Mouse (Mus musculus): ENCODE data around the gene Slc12a1.
A peak's percentile ranks its signal among the peaks of the same experiment; 100 is the strongest.

The Slc12a1 gene

DNA sequence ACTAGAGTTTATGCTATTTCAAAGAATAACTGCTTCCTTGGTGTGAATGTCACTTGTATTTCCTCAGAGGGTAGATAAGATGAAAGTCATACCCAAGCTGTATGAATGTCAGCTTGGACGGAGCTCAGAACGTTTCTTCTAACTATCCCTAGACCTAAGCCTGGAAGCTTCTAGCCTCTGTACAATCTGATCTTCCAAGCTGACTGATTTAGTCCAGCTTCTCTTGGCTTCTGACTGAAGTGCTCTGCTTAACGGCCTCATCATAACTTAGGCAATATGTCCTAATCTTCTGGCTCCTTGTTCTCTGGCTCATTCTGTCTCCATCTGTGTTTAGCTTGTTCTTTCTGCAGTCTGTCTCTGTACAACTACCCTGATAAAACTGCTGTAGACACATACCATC, 102.3 kb downstream of the Slc12a1 start:
- DNase-seq (ENCODE audit: low spot score in 2 of 2), result no peak

DNA sequence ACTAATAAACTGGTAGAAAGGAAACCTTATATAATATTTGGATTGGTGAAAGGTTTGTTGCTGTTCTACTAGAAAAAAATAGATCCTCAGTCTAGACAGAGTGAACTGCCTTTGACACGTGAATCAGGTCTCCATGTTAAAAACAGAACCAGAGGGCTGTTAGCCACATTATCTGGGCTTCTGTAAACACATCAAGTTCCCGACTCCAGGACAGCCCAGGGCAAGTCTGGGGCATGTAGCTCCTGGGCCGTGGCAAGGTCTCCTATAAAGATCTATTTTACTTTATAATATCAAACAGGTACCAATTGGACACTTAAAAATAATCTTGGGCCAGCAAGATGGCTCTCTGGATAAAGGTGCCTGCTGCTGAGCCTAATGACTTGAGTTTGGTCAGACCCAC, 103.6 kb downstream of the Slc12a1 start:
- no peak for DNase-seq (ENCODE audit: low spot score in 2 of 2)

DNA sequence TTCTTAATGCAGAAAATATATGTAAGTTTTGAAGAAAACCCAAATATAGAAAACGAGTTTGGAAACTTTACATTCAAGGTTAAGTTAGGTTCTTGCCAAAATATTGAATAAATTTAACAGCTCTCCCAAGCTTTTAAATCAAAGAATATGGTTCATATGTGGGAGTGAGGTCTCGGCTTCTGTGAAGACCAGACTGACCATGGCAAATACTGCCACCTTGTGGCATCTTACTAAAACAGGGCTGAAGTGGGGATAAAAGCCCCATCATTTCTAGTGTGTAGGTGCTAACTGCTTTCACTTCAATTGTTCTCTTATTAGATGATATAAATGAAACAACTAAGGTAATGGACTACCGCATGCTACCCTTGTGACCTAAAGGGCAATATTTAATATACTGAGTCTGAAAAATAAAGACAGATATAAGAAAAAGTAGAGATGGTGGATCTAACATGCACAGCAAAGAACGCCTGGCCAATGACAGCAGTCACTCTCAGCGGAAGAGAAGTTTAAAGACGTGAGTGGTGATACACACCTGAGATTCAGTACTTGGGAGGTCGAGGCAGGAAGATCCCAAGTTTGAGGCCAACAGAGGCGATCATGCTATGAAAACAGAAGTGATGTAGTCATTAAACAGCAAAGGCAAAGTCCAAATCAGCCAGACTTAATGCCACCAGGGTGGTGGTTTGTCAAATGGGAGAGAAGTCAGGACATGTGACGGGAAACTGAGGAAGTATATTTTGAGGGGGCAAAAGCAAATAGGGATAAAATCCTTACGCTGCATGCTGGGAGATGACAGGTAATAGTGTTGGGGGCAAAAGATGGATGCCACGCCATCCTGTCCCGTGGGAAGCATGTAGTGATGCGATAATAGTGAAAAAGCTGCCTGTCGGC, 107.2 kb downstream of the Slc12a1 start:
- peak in 1 of 2 experiments; percentile 23 for DNase-seq (ENCODE audit: low spot score in 2 of 2)

DNA sequence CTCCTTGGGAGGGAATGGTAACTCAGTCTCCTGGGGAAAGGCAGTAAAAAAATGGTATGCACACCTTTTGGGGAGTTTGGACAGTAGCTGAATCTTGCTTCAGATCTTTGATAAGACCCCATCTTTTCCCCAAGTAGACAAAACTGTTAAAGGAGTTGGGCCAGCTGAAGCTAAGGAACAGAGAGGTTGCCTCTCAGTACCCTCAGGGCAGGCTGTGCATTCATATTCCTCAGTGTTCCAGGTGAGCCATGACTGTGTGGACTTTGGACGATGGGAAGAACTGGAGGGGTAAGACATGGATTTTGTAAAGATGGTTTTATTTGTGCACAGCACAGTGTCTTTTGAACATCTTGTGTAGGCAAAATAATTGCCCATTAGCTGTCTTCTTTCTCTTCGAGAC, 108.0 kb downstream of the Slc12a1 start:
- no peak for DNase-seq (ENCODE audit: low spot score in 2 of 2)

DNA sequence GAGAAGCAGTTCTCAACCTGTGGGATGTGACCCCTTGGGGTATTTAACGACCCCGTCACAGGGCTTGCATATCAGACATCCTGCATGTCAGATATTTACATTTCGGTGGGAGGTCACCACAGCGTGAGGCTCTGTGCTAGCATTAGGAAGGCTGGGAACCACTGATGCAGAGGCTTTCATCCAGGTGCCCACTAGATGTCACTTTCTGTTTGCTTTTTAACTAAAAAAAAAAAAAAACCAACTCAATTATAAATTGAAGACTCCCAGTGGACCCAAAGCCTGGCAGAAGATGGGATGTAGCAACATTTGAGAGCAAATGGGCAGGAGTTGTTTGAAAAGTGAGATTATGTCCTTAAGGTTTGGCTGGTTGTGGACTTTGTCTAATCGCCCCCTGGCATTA, 110.8 kb downstream of the Slc12a1 start:
- no peak for DNase-seq (ENCODE audit: low spot score in 2 of 2)

DNA sequence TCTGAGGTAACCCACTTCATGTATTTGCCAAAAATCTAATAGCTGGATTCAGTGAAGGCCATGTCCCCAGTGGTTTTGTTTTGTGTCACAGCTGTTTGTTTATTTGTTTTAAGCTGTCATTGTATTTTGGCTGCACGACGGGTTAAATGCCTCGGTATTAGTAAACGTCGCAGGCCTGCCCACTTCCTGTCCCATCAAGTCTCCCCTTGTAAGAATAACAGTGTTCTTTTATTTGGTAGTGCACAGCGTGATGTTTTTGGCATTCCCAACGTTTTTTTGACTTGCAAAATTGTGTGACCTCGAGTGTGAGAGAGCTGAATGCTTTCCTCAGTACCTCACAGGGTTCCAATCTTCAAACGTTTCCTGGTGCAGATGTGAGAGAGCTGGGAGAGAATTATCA, 111.4 kb downstream of the Slc12a1 start:
- no peak for DNase-seq (ENCODE audit: low spot score in 2 of 2)

DNA sequence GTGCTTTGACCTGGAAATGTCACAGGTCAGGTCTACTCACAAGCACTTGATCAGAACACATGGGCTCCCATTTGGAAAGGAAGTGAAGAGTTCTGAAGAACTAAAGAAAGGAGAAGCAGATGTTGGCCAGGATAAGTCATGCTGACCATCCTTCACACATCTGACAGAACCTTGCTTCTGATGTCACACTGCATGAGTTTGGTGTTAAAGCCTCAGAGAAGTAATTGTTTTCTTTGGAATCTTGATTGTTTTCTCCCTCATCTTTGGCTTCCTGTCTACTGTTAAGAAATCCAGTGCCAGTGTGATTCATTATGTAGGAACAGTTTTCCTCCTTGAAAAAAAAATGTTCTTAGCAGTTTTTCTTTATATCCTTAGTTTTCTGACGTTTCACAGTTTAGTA, 116.6 kb downstream of the Slc12a1 start:
- no peak for DNase-seq (ENCODE audit: low spot score in 2 of 2)

DNA sequence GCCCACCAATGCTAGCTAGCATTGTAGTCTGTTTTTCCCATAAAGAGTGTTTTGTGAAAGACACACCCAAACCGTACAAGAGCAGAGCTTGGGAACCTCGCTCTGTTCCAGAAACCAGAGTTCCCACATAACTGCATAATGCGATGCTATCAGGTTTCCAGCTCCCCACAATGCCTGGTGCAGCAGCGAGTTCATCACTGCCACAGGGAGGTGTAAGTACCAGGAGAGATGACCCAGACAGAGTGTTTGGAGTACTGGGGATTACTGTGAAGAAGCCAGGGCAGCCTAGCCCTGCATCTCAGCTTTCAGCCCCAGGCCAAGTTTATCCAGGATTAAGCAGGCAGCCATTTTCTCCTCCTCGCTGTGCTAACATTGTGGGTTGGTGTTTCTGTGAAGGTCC, 123.3 kb downstream of the Slc12a1 start:
- DNase-seq (ENCODE audit: low spot score in 2 of 2), result no peak

DNA sequence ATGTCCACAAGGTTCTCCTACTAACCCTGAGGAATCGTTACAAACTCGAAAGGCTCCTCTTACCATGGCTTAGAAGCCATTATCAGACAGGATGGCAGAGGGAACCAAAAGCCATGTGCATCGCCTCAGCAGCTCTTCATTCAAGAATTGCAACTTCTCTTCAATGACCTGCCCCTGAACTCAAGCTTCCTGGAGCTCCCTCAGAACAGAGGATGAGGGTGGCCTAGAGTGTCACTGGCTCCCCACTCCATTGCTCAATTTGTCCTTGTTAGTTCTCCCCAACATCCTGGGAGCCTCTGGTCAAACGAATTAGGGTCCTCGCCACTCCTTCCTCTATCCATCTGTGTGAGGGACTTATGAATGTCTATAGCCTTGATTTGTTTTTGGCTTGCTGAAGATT, 124.4 kb downstream of the Slc12a1 start:
- DNase-seq (ENCODE audit: low spot score in 2 of 2), result no peak

DNA sequence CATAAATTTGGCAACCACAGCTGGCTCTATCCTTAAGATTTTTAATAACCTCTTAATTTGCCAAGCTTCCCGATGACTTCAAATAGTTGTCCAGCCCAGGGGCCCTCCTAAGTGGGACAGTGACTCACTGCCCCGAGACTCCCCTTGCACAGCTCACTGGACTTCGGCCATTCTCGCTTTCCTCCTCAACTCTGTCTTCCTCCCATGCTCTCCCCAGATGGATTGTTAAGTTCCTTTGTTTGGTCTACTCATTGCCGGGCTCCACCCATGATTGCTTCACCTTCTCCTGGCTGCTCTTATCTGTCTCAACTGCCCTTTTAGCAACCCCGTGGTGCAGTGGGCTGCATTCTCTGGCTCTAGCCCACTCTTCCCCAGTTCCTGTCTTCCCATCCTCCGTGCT, 126.2 kb downstream of the Slc12a1 start:
- DNase-seq (ENCODE audit: low spot score in 2 of 2), result no peak
